Comparison of ENCODE assay signal across 7 mouse cellular contexts in the genomic region with DNA sequence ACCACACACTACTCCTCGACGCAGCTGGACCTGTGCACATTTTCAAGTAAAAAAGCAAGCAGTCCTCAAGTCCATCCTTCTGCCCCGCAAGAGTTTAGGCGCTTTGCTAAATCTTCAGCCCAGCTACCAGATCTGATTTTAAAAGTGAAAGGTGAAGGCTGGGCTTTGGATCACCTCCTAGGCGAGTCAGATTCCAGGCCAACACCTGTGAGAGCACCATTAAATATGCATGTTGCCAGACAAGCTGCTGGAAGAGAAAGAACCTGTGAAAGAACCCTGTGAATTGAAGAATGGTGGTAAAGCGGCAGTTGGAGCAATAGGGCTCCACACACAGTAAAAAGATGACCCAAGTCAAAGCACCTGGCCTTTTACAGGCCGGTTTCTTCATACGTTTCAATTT. TPM values are rescaled to one million over a fixed set of nuclear protein-coding genes. Genes with fewer than 3 reads are reported as not detected.
DNase-seq lines count a peak whose midpoint lies in the region; ATAC-seq and TF ChIP-seq lines count a peak whose summit lies in the region.

No protein-coding gene starts in this region.

- no peaks in the 10 kb centered on the region for H3K27me3 ChIP-seq in spleen, adult 2 months (ENCODE audit: control insufficient read depth, insufficient read depth, low read length)
- H3K27me3 ChIP-seq in hindbrain, embryonic 13.5 days = no peaks in the 10 kb centered on the region
- no peaks in the 10 kb centered on the region for H3K27me3 ChIP-seq in liver, embryonic 15.5 days
- no peaks in the 10 kb centered on the region for H3K27me3 ChIP-seq in splenic B cell, adult 2 months (ENCODE audit: control insufficient read depth, insufficient read depth, low read length, poor library complexity, severe bottlenecking)

- H3K9ac ChIP-seq in hindbrain, embryonic 13.5 days = peak overlapping the region; percentile 93
- H3K9ac ChIP-seq in liver, embryonic 15.5 days = peak overlapping the region; percentile 92

- no peaks in the 10 kb centered on the region for H3K36me3 ChIP-seq in spleen, adult 2 months (ENCODE audit: control insufficient read depth, insufficient read depth, low read length)
- H3K36me3 ChIP-seq in hindbrain, embryonic 13.5 days = no peaks in the 10 kb centered on the region
- 0 out of 2 replicates have a peak, but pooled peaks cover under 1% of the 10 kb centered on the region for H3K36me3 ChIP-seq in liver, embryonic 15.5 days (replicated peaks)
- no peaks in the 10 kb centered on the region for H3K36me3 ChIP-seq in splenic B cell, adult 2 months (ENCODE audit: control insufficient read depth, insufficient read depth, low read length, poor library complexity, severe bottlenecking)

- peak overlapping the region; percentile 43 for H3K27ac ChIP-seq in spleen, adult 2 months (ENCODE audit: insufficient read depth, low read length)
- no peak overlapping the region for H3K27ac ChIP-seq in hindbrain, embryonic 13.5 days
- H3K27ac ChIP-seq in liver, embryonic 15.5 days (replicated peaks) = peak overlapping the region; percentile 95; the same call in 1 of the 2 replicates

- H3K4me1 ChIP-seq in spleen, adult 2 months (ENCODE audit: control insufficient read depth, insufficient read depth, insufficient read length) = peaks cover 11% of the 10 kb centered on the region
- peaks cover 18% of the 10 kb centered on the region for H3K4me1 ChIP-seq in hindbrain, embryonic 13.5 days (replicated peaks)
- peaks cover 35% of the 10 kb centered on the region for H3K4me1 ChIP-seq in liver, embryonic 15.5 days (replicated peaks)

- 0 out of 2 replicates have a peak, but pooled peaks cover 1% of the 10 kb centered on the region for H3K9me3 ChIP-seq in hindbrain, embryonic 13.5 days
- no peaks in the 10 kb centered on the region for H3K9me3 ChIP-seq in liver, embryonic 15.5 days (replicated peaks)

- TF ChIP-seq POLR2A in spleen, adult 2 months (IDR thresholded peaks at IDR 0.05; ENCODE audit: low read depth, low read length) = no peak

- ATAC-seq in hindbrain, embryonic 13.5 days (ENCODE audit: low FRiP score) = no peak
- ATAC-seq in liver, embryonic 15.5 days (ENCODE audit: insufficient read depth) = no peak

- H3K4me3 ChIP-seq in spleen, adult 2 months (ENCODE audit: extremely low read depth, insufficient read depth, insufficient read length) = peak overlapping the region; percentile 96
- H3K4me3 ChIP-seq in hindbrain, embryonic 13.5 days = peak overlapping the region; percentile 94
- peak overlapping the region; percentile 89 for H3K4me3 ChIP-seq in liver, embryonic 15.5 days (replicated peaks)

- DNase-seq in spleen, adult 2 months (ENCODE audit: low read depth in 1 of 2, low spot score in 2 of 2) = no peak
- no peak for DNase-seq in spleen, postnatal 4 days (ENCODE audit: low spot score in 2 of 2)
- peak; percentile 11 to 19 for DNase-seq in cerebellum, postnatal 14 days
- peak; percentile 21 for DNase-seq in splenic B cell, adult 2 months (ENCODE audit: low read depth, low spot score)
- no peak for DNase-seq in layer of hippocampus, adult 18-20 months (ENCODE audit: low spot score in 2 of 2)

- TF ChIP-seq CTCF in spleen, adult 2 months (IDR thresholded peaks at IDR 0.05; ENCODE audit: extremely low read depth, insufficient read depth, insufficient read length, insufficient replicate concordance) = no peak

- WGBS in spleen, adult 2 months = 6% methylated on average over 8 of the region's 8 CpGs
- WGBS in hindbrain, embryonic 13.5 days = 7% methylated on average over 8 of the region's 8 CpGs
- 6% methylated on average over 8 of the region's 8 CpGs for WGBS in liver, embryonic 15.5 days (ENCODE audit: insufficient replicate concordance)

- peak overlapping the region; percentile 64 for H3K4me2 ChIP-seq in hindbrain, embryonic 13.5 days
- H3K4me2 ChIP-seq in liver, embryonic 15.5 days = peak overlapping the region; percentile 92

RNA-seq across cellular contexts. Expression of a gene that starts 1.4 kb away (rescaled TPM):
- polyA plus RNA-seq in spleen, adult 2 months (2012; rRNA removed) = 10.4 and 12.5 TPM in 2 replicates
- 47.6 and 49.5 TPM in 2 replicates for polyA plus RNA-seq in hindbrain, embryonic 13.5 days (2015; fragmentation: Nextera tagmentation; extraction: Ambion mirVana)
- polyA plus RNA-seq in liver, embryonic 15.5 days (2015; fragmentation: Nextera tagmentation; extraction: Ambion mirVana) = 13.4 and 14.1 TPM in 2 replicates
- total RNA-seq in layer of hippocampus, adult 18-20 months (2021) = 10 to 100 TPM; 65.9 to 68.9 TPM

Comparison
In these comparisons a context has a peak if more than half of its experiments do, and no peak if none do; other contexts are left out.
1. DNase-seq: peak in cerebellum, postnatal 14 days (2 of 2) and splenic B cell, adult 2 months (single experiment); none in spleen, adult 2 months (0 of 2), spleen, postnatal 4 days (0 of 2) and layer of hippocampus, adult 18-20 months (0 of 2).
2. Peak in every context shown above with its lines, with median percentiles within 50 percentile points of each other: H3K4me3 ChIP-seq.